Mouse (Mus musculus): ENCODE results near the gene Gpc6. TPM values are rescaled to one million over a fixed set of nuclear protein-coding genes. Genes with fewer than 3 reads are reported as not detected.
A peak's percentile ranks its signal among the peaks of the same experiment; 100 is the strongest.

The Gpc6 gene
- total RNA-seq, 4 experiments from 2014 or later = 12.2 to 13.8 (median 13.0) TPM

DNA sequence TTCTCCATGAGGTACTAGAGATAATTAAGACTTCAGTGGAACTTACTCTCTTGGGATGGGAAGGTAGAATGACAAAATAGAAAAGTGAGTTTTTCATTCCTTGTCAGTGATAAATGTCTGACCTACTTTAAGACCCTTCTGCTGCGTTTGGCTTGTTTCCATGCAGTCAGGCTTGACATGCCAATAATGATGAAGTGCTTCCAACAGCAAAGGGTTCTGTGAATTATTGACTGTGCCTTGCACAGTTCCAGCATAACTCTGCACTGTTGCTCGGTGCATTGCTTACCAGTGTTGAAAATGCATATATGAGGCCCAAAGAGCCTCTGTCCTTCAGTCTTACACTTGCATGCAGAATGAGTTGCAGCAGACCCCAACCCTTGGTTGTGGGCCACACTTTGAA is 548.3 kb downstream of the Gpc6 start:
- no peak for DNase-seq

DNA sequence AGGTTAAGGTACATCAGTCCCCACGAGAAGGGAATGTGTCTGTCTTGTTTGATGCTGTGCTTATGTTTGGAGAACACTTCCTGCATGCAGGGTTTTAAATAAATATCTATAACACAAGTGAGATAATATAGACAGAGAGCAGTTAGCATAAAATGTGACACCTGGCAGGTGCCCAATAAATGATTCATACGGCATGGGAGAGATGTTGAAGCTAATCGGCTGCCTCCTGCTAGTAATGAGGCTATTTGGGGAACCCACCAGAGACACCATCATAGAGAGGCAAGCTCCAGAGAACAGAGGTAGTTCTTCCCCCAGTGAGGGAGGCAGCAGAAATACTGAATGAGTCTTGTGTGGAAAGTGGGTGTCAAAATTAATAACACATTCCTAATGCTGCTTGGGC is 553.8 kb downstream of the Gpc6 start:
- DNase-seq = no peak

DNA sequence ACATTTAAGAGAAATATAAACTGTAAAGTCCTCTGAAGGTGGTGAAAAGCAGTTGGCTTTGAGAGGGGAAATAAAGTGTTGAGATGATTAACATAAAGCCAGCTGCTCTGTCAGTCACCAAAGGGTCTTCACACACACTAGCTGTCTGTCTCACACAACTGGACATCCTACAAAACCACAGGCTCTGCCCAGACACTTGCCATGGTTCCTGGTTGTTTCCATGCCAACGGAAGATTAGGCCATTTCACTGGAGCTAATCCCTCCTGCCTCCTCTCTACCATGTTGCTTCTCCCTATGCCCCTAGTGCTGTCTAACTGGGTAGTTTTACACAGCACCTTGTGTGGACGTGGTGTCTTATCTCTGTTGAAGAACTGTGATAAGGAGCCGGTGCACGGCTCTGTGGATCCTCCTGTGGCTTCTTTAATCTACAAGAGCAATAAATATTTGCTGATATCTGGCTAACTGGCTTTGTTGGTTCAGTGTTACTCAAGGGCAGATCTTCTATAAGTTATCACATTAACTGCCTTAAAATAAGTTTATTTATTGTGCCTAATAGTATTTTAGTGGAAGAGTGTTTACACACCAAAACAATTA is 562.1 kb downstream of the Gpc6 start:
- no peak for DNase-seq

DNA sequence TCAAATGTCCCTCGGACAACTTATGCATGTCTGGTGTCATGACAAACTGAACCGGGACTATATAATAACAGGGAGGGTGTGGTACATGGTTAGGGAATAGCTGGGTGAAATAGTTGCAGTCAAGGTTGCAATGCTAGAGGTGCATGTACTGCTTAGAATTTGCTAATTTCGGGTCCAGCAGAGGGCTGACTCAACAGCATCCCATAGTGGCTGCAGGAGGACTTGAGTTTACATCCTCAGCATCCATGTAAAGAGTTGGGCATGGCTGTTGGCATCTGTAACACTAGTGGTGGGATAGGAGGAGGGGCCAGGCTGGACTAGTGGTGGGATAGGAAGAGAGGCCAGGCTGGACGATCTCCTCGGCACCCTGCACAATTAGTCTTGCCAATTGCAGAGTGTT is 565.4 kb downstream of the Gpc6 start:
- DNase-seq = no peak

DNA sequence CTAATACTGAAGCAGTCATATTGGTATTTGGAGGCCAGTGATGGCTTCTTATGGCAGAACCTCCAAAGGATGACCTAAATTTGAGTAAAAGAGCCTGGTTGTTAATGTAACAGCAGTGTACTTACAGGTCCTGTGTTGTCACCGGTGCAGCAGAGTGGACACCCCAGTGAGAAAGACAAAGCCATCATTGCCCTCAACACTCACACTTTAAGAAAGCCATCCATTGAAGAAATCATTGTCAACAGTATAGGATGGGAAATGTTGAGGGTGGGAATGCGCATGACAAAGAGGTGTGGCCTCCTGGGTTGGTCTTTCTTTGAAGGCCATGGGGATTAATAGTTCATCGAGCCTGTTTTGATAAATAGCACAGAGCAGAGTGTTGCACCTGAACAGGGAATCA is 570.0 kb downstream of the Gpc6 start:
- DNase-seq = no peak

DNA sequence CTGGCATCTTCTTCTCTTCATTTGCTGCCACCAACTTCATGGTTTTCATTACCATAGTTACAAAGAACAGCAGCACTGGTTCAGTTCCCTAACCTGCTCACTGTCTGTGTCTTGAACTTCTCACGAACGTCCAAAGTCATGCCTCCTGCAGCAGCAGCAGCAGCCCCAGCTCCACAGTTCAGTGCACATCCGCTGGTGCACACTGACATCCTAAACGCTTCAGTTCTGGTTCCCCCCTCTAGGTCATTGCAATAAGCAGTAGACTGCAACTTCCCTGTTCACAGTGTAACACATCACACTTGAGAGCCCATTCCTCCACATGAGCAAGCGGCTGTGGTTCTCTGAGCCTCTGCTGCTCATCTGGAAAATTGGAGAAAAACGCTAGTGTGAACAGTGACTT is 573.7 kb downstream of the Gpc6 start:
- no peak for DNase-seq

DNA sequence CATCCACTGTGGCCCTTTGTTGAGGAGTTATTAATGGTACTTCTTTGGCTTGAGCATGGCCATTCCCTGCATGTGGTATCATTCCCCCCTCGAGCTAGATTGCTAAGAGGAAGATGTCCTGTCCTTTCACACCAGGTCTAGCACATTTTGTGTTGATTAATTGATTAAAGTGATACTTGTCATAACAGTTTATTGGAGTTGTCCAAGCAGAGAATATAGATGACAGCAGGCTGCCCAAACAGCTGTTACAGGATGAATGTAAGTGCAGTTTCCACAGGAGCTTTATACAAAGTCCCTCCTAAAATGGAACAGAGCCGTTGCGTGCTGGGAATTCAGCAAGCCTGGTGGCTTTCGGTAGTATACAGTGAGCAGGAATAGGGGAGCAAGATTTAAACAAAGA is 574.2 kb downstream of the Gpc6 start:
- no peak for DNase-seq

DNA sequence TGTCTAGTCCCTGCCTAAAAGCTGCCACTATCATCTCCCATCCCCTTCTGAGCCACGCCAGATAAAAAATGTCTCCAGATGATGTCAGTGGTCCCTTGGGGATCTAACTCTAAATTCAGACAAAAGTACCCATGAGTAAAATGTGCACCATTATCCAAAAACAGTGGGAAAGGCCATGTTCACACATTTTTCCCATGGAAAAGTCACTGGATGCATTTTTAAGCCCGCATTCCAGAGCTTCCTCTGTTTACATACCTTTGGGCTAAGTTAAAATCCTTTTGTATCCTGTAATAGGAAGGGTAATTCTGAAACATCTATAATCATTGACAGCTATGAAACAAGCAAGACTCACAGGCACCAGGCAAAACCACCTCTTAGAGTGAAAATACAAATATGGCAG is 589.7 kb downstream of the Gpc6 start:
- no peak for DNase-seq

DNA sequence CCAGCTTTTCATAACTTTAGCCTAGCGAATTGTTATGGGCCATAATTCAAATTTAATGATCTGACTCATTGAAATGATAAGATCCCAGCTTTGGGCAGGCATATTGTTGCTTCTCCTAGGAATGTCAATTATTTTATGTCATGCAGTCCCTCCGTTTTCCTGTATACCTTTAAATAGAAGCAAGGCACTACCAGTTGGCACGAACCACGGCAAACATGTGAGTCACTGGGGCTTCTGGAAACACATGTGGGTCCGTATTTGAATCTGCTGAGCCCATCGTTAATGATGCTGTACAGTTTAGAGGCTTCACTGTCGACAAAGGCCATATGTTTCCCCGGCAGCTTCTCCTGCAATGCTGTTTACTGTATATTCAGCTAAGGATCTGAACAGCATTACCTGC is 594.5 kb downstream of the Gpc6 start:
- peak; percentile 6 for DNase-seq

DNA sequence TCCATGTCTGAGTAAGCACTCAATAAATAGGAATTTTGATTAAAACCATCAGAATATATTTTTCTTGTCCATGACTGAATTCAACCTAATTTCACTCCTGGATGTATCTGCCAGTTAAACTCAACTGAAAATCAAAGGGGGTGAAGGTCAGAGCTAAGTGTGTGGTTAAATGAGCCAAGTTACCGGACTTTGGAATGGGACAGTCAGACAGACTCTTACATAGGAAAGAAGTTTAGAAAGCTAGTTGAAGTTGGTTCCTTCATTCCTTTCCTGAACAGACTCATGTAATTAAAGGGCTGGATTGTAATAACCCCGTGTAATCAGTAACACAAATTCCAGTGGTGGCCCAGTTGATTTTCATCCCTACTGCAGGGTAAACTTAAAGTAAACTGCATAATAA is 595.6 kb downstream of the Gpc6 start:
- no peak for DNase-seq

DNA sequence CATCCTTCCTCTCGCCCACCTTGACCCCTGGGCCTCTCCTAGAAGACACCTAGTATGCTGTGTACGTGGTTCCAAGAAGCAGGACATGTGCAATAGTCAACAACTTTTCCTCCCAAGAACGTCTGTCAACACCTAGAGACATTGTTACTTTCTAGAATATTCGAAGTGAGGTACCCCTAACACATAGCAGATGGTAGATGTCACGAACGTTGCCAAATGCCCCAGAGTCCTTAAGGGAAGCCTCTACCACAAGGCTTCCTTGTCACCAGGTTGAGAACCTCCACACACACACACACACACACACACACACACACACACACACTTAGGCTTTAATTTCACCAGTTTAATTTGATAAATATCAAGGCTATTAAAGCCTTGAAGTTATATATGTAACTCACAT is 600.0 kb downstream of the Gpc6 start:
- no peak for DNase-seq

DNA sequence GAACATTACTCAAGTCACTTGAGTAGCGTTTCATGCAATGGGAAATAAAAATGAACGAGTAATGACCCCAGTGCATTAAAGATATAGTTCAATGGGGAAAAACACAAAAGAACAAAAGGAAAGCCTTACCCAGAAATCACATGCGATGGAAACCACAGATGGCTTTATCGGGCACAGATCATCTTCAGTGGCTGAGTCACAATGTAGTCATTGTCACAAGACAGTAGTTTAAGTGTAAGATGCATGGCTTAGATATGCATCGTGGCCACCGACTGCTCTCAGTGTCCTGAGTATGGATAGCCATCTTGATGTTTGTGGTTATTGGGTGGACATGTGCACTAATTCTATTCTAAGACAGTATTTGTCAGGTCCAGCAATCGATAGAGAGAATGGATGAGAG is 601.9 kb downstream of the Gpc6 start:
- no peak for DNase-seq

DNA sequence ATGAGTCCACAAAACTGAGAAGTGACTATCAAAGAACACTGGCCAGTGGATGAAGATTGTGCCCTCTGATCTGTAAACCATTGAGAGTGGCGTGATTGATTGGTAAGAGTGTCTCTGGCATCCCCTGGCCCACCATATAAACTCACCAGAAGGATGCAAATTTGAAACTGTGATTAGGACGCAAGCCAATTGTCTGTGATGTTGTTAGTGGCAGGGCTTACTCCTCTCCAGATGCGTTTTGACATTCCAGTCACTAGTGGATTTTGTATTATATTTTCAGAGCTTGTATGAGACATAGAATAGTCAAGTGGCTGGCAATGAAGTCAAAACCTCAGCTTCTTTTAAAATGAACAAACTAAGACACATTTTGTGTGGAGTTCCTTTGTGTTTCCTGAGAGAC is 604.3 kb downstream of the Gpc6 start:
- no peak for DNase-seq

DNA sequence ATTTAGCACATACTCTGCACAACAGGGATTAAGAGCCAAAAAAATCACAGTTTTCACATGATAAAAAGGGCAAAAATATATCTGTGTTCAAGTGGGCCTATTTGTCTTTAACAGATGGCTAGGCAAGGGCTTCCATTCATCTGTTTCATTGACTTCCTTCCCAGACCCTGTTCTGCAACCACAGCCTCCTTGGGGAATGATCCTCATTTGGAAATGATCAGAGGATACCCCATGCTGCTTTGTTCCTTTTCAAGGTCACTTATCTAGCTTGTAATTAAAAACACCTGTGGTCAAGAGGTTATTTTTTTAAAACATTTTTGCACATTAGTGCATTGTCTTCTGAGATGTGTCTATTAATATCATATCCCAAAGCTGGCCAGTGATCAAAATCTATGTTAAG is 627.7 kb downstream of the Gpc6 start:
- no peak for DNase-seq

DNA sequence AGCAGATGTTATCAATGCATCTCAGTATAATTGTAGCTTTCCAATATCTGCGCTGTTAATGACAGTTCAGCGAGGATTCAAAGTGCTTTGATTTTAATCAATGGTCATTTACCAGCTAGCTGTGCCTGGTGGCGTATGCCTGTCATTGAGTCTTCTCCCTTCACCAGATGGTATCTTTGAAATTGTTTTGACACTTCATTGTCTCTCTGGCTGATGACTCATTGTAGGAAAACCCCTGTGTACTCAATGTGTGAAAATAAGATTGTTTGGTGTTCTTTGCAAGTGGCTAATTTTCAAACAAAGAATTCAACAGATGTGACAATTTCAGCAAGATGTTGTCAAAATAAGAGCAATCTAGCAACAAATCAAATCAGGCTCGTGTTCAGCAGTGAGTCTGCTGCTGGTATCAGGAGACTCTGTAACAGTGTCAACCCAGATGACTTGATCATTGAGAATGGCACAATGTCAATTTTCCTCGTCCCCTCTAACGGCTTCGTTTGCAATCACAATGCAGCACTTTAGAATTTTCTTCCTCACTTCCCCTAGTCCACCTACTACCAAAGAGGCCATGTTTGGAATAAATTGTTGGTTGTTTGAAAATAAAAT is 631.7 kb downstream of the Gpc6 start:
- no peak for DNase-seq

DNA sequence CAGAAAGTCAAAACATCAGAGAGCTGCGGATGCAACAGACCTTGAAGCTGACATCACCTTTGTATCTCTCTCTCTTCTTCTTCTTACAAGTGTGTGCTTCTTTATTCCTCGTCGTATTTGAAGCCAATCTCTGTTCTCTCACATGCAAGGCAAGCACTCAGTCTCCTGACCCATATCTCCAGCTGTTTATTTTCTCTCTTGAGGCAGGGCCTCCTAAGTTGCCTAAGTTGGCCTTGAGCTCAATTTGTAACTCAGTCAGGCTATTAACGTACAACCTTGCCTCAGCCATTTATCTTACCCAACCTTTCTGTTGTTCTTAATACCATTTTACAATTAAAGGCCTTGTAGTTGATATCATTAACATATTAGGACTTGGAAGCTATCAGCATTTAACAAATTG is 637.0 kb downstream of the Gpc6 start:
- DNase-seq = peak; percentile 24

DNA sequence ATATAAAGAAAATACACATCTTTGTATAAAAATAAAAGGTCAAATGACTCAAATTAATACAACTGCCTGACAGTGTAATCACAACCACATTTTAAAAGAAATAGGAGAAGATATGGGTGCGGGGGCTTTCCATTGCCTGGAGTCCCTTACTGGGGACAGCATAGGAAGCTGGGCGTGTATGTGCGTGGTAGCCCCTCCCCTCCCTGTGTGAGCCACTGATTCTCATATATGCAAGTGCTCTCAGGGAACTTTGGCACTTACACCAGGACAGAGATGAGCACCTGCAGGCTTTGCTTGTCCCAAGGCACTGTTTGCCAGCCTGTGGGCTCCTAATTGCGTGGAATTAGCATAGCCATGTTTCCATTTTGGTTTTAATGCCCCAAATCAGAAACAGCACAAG is 644.2 kb downstream of the Gpc6 start:
- no peak for DNase-seq

DNA sequence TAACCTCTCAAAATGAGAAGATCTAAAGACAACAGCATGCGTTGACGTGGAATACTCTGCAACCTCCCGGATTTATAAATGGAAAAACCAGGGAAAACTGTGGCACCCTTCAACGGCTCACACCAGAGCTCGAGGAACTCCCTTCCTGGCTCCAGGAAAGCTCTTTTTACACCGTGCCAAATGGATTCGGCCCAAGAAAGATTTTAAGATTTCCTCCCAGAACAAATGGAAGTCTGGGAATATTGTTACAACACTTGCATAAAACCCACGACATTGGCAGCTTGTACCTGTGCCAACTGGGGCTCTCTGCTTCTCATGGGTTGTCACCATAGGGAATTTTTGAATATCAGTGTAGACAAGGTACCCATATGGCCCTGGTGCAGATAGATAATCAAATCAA is 647.1 kb downstream of the Gpc6 start:
- DNase-seq = no peak

DNA sequence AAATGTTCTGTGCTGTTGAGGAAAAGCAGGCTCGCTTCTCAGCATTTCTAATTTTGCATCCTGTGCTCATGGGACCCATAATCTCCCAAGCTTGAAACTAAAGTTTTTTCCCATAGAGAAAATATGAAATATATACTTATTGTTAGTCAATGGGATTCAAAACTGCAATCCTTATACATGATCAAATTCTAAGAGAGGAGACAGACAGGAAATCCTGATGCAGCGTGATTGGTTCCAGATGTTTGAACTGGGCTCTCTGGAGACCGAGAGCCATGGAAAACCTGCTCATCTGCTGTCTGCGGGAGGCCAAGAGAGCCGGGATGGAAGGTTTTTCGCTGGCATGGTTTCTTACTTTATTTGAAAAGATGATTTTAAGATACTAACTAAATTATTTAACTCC is 649.1 kb downstream of the Gpc6 start:
- no peak for DNase-seq

DNA sequence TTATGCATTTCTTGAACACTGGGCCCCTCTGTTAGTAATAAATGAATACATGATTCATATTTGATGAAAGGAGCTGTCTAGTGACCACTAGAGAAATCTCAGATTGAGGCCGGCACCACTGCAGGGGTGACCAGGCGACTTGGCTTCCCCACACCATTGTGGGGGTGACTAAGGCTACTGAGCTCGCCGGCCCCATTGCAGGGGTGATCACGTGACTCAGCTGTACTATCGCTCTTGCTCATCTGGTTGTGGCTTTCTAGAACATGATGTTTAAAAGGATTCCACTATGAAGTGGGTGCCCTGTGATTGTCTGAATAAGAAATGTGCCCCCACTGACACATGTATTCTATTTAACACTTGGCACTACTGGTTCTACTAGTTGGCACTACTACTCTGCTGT is 656.6 kb downstream of the Gpc6 start:
- DNase-seq = no peak

DNA sequence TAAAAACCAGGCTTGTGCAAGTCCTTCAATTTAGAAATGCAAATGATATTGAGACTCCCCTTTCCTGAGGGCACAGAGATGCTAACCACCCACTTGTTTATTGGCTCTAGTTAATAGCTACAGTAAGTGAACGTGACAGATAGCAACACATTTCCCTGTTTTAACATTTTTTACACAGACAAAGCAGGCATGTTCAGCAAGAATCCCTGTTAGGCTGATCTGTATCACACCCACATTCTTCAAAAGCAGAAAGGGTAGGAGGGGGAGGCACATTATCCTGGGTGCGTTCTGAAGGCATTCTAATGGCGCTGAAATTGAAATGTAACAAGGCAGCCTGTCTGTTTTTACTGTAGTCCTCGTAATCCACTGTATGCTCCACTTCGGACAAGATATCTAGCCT is 674.6 kb downstream of the Gpc6 start:
- no peak for DNase-seq

DNA sequence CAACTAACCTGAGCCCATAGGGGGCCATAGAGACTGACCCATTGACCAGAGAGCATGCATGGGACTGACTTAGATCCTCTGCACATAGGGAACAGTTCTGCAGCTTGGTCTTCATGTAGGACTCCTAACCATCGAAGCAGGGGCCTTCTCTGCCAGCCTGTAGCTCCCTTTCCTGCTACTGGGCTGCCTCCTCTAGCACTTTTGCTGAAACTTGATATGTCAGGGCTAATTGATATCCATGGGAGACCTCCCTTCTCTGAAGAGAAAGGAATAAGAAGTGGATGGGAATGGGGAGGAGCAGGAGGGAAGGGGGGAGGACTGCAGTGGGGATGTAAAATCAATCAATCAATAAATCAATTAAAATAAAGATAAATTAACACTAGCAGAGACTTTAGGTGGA is 678.7 kb downstream of the Gpc6 start:
- DNase-seq = no peak

DNA sequence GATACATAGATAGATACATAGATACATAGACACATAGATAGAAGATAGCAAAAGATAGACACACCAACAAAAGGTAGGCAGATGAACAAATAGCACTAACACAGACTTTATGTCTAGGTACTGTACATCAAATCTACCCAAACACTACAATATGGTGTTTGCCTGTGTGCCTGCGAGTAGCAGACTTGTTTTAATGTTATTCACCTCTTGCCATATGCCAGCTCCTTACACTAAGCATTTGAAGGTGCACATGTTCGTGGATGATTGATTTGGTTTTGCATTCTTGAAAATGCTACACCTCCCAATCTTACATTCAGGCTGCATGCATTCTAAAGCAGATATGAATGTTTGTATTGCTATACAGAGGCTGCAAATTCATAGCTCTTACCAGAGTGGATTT is 680.6 kb downstream of the Gpc6 start:
- DNase-seq = no peak

DNA sequence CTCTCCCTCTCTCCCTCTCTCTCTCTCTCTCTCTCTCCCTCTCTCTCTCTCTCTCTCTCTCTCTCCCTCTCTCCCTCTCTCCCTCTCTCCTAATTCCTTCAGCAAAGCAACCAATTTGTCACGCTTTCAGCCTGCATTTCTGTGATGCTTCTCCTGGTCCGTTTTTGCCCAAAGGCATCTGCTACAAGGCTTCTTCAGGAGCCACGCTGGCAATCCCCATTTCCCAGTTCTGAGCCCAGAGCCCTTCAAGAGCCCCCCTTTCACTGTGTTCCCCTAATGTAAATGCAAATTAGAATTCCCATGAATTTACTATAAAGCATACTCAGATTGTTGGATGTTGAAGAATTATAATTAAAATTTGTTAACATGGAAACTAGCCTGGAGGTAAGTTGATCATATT is 686.0 kb downstream of the Gpc6 start:
- DNase-seq = no peak

DNA sequence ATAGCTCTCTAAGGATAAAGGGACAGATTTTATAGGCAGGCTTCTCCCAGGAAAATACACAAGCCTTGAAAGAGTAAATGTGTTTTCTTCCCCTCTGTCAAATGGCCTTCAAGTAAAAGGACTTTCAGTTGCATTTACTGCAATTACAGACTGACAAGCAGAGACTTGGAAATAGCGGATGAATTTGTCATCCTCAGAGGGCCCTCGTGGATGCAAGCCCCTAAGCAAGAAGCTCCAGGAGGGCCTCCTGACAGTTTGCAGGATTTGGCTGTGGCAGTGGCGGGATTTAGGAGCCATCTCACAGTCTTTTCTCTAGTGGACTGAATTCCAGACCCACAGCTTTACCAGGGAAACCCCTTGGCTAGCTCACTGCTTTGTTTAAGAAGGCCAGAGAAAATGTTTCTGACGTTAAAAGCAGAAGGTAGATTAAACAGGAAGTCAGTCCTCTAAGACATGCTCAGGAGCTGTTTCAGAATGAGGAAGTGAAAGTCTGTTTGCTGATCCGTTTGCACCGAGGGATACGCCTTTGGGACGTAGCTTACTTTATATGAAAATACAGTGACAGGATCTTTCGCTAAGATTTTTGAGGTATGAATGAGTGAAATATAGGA is 700.1 kb downstream of the Gpc6 start:
- no peak for DNase-seq

All from adrenal gland, adult 8-10 months (tissue).